In the genomic region with DNA sequence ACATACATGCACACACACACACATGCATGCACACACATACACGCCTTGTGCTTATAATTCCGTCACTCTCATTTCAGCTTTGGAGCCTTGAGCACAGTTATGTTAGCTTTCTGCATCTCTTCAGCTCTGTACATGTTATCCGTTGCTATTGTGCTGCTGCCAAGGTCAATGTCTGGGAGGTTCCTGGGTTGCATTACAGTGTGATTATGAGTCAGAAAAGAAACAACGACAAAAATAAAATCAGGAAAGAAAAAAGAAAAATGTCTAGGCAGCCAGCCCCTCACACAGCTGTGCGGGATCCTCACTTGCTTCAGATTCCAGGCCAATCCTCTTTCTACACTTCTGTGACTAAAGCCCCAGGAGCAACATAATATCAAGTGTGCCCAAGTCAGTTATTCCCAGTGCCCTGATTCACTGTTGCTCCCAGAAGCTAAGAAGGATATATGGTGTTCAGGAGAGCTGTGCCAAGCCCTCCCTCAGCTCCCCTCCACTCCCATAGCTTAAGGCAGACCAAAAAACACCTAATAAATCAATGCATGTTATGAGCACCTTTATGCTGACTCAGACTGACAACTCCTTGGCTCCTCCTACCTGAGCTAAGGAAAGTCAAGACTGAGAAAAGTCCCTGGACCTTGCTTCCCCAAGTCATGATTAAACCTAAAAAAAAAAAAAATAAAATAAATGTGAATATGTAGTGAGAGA, we compare ENCODE assay signal across 11 mouse cellular contexts.
DNase-seq lines count a peak whose midpoint lies in the region; ATAC-seq and TF ChIP-seq lines count a peak whose summit lies in the region.
"Had no signal": no experiment of that assay in that cellular context is flagged by ENCODE, and none has a peak within 500 bp of the region (broad histone marks: within the 10 kb centered on the region; RNA-seq: fewer than 3 reads in every experiment).

No protein-coding gene starts in this region.

- no peak for TF ChIP-seq CTCF in heart, adult 2 months (IDR thresholded peaks at IDR 0.05)
- no peak for TF ChIP-seq CTCF in olfactory bulb, adult 2 months (IDR thresholded peaks at IDR 0.05; ENCODE audit: insufficient read depth, low read depth, low read length)

- H3K4me3 ChIP-seq in heart, adult 2 months = no peak overlapping the region
- H3K4me3 ChIP-seq in lung, embryonic 16.5 days (ENCODE audit: low read length) = no peak overlapping the region
- H3K4me3 ChIP-seq in embryonic facial prominence, embryonic 15.5 days (replicated peaks) = no peak overlapping the region
- H3K4me3 ChIP-seq in olfactory bulb, adult 2 months (ENCODE audit: insufficient read depth, low read depth, low read length) = no peak overlapping the region
- no peak overlapping the region for H3K4me3 ChIP-seq in forebrain, embryonic 12.5 days (replicated peaks)

- no peaks in the 10 kb centered on the region for H3K9me3 ChIP-seq in lung, embryonic 16.5 days (ENCODE audit: control insufficient read depth, low read length)
- H3K9me3 ChIP-seq in embryonic facial prominence, embryonic 15.5 days (replicated peaks) = no peaks in the 10 kb centered on the region
- H3K9me3 ChIP-seq in forebrain, embryonic 12.5 days = no peaks in the 10 kb centered on the region

- no peak overlapping the region for H3K4me2 ChIP-seq in lung, embryonic 16.5 days (ENCODE audit: low read depth, low read length)
- H3K4me2 ChIP-seq in embryonic facial prominence, embryonic 15.5 days (replicated peaks) = no peak overlapping the region
- H3K4me2 ChIP-seq in forebrain, embryonic 12.5 days = no peak overlapping the region

- peak; percentile 51; the same call in 1 of the 2 replicates for ATAC-seq in lung, embryonic 16.5 days (ENCODE audit: low read depth)
- 0 out of 2 replicates have a peak, but pooled peaks have one; percentile 45 for ATAC-seq in embryonic facial prominence, embryonic 15.5 days (ENCODE audit: insufficient number of reproducible peaks, low FRiP score, low TSS enrichment, low read depth)
- ATAC-seq in forebrain, embryonic 12.5 days (ENCODE audit: low FRiP score) = no peak

- no peaks in the 10 kb centered on the region for H3K27me3 ChIP-seq in heart, adult 2 months (ENCODE audit: control insufficient read depth, insufficient read depth, low read length)
- no peaks in the 10 kb centered on the region for H3K27me3 ChIP-seq in lung, embryonic 16.5 days (ENCODE audit: control insufficient read depth, insufficient read depth, low read depth, low read length)
- H3K27me3 ChIP-seq in embryonic facial prominence, embryonic 15.5 days = no peaks in the 10 kb centered on the region
- no peaks in the 10 kb centered on the region for H3K27me3 ChIP-seq in forebrain, embryonic 12.5 days

- DNase-seq in heart, adult 11 months = peak; percentile 83
- no peak for DNase-seq in heart, adult 2 months
- DNase-seq in lung, adult 18-20 months = no peak
- DNase-seq in urinary bladder, adult 2 months (ENCODE audit: low spot score) = no peak
- DNase-seq: cerebellum, postnatal 36 days; right cerebral cortex, postnatal 14 days had no signal

- H3K27ac ChIP-seq in heart, adult 2 months = no peak overlapping the region
- no peak overlapping the region for H3K27ac ChIP-seq in lung, embryonic 16.5 days (ENCODE audit: low read length)
- no peak overlapping the region for H3K27ac ChIP-seq in embryonic facial prominence, embryonic 15.5 days (replicated peaks)
- peak overlapping the region; percentile 85 for H3K27ac ChIP-seq in olfactory bulb, adult 2 months (ENCODE audit: insufficient read depth, low read depth, low read length)
- no peak overlapping the region for H3K27ac ChIP-seq in forebrain, embryonic 12.5 days
- H3K27ac ChIP-seq: liver, embryonic 14.5 days had no signal

- H3K36me3 ChIP-seq in heart, adult 2 months (ENCODE audit: control insufficient read depth, insufficient read depth, low read length) = no peaks in the 10 kb centered on the region
- H3K36me3 ChIP-seq in lung, embryonic 16.5 days (ENCODE audit: control insufficient read depth, insufficient read depth, low read length) = no peaks in the 10 kb centered on the region
- H3K36me3 ChIP-seq in embryonic facial prominence, embryonic 15.5 days = no peaks in the 10 kb centered on the region
- no peaks in the 10 kb centered on the region for H3K36me3 ChIP-seq in forebrain, embryonic 12.5 days (replicated peaks)

- 37% methylated on average over 5 of the region's 5 CpGs for WGBS in heart, adult 2 months
- WGBS in lung, embryonic 16.5 days = 51% methylated on average over 5 of the region's 5 CpGs
- 32% methylated on average over 5 of the region's 5 CpGs for WGBS in embryonic facial prominence, embryonic 15.5 days
- 26% methylated on average over 5 of the region's 5 CpGs for WGBS in olfactory bulb, adult 2 months
- WGBS in forebrain, embryonic 12.5 days = 86% methylated on average over 5 of the region's 5 CpGs

- H3K4me1 ChIP-seq in heart, adult 2 months (ENCODE audit: control insufficient read depth, insufficient read depth, low read length) = no peaks in the 10 kb centered on the region
- H3K4me1 ChIP-seq in lung, embryonic 16.5 days (replicated peaks; ENCODE audit: control insufficient read depth, insufficient read depth, low read length) = peaks cover 23% of the 10 kb centered on the region
- peaks cover 25% of the 10 kb centered on the region for H3K4me1 ChIP-seq in embryonic facial prominence, embryonic 15.5 days
- H3K4me1 ChIP-seq in olfactory bulb, adult 2 months (ENCODE audit: control insufficient read depth, insufficient read depth, low read length) = peaks cover 8% of the 10 kb centered on the region
- peaks cover 12% of the 10 kb centered on the region for H3K4me1 ChIP-seq in forebrain, embryonic 12.5 days

- TF ChIP-seq POLR2A in heart, adult 2 months (IDR thresholded peaks at IDR 0.05; ENCODE audit: insufficient read depth, low read depth, low read length) = no peak
- TF ChIP-seq POLR2A in olfactory bulb, adult 2 months (IDR thresholded peaks at IDR 0.05; ENCODE audit: insufficient read depth, low read depth, low read length) = no peak

- no peak overlapping the region for H3K9ac ChIP-seq in heart, adult 2 months (ENCODE audit: low read depth, low read length)
- no peak overlapping the region for H3K9ac ChIP-seq in lung, embryonic 16.5 days (ENCODE audit: low read length)
- H3K9ac ChIP-seq in embryonic facial prominence, embryonic 15.5 days = no peak overlapping the region
- H3K9ac ChIP-seq in forebrain, embryonic 12.5 days = no peak overlapping the region
- H3K9ac ChIP-seq: liver, embryonic 14.5 days had no signal

- no peak for TF ChIP-seq EP300 in heart, adult 2 months (IDR thresholded peaks at IDR 0.05; ENCODE audit: insufficient read depth, low read depth, low read length)

- no peaks in the 10 kb centered on the region for H3K79me2 ChIP-seq in heart, adult 2 months (replicated peaks; ENCODE audit: control insufficient read depth, insufficient read depth, low read length)

- intact Hi-C loops in heart, adult 2 months (cut with DNase I) = loop anchor here (5.0 kb wide), 1 partner anchor 43 kb away; no protein-coding TSS in a partner anchor
